Mouse (Mus musculus) granulocyte monocyte progenitor cell, adult 5-6 weeks (primary cell): Measurements from ENCODE around the gene Med27. TPM values are rescaled to one million over a fixed set of nuclear protein-coding genes. Genes with fewer than 3 reads are reported as not detected.
A peak's percentile ranks its signal among the peaks of the same experiment; 100 is the strongest.
"Not testable (repeated sequence)": the region's sequence is repeated elsewhere in the genome, so short reads cannot be mapped to it uniquely, and the experiment has no call there.

Source experiments
- ATAC-seq: replicated peaks from 2 replicates; pipeline ENCODE4 v1.8.0; 2016; ENCODE audit warnings: mild to moderate bottlenecking, moderate TSS enrichment, inconsistent platforms; ENCODE audit not compliant: poor library complexity, severe bottlenecking
- total RNA-seq, 2 experiments: library from RNA; stranded (forward) in 1 of 2; stranded (reverse) in 1 of 2; fragments of 200-712, 200-1000 nt in 1 of 2; fragments of >200 nt in 1 of 2; fragmentation: Nextera tagmentation in 1 of 2; gene quantifications; 2 replicates each; pipeline ENCODE4 v1.2.3; 2014 to 2017

The Med27 gene
- total RNA-seq, 2 experiments from 2014 or later, result 8.9 to 24.9 TPM

DNA sequence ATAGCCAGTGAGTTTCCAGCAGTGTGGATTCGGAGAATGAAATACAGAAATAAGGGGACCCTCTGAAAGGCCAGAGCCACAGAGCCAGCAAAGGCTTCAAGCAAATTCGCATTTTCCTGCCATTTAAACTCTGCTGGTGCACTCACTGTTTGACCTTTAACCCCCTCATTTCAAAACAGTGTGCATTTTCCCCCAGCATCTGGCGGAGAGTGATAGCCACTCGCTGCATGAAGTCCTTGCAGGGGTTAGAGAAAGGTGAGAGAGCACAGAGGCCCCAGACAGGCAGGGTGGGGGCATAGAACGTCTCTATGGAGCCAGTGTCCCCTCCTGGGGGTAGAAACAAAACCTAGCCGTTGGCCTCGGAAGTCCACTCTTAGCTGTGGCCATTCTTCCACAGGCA lies 166.5 kb downstream of the Med27 start:
- ATAC-seq, result no peak

DNA sequence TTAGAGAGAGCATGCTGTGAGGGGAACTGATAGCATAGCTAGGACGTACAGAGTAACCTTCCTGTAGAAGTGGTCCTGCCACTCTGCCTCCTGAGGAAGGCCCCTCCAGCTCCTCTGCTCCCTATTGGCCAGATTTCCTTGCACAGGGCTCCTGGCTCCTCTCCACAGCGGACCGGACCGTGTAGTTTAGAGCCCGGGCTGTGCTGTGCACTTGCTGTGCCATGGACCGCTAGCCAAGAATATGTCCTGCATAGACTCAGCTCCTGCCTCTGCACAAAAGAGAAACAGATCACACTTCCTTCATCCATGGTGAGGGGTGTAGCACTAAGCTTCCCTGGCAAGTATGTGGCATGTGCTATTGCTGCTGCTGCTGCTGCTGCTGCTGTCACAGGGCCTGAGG lies 168.2 kb downstream of the Med27 start:
- ATAC-seq, result no peak

DNA sequence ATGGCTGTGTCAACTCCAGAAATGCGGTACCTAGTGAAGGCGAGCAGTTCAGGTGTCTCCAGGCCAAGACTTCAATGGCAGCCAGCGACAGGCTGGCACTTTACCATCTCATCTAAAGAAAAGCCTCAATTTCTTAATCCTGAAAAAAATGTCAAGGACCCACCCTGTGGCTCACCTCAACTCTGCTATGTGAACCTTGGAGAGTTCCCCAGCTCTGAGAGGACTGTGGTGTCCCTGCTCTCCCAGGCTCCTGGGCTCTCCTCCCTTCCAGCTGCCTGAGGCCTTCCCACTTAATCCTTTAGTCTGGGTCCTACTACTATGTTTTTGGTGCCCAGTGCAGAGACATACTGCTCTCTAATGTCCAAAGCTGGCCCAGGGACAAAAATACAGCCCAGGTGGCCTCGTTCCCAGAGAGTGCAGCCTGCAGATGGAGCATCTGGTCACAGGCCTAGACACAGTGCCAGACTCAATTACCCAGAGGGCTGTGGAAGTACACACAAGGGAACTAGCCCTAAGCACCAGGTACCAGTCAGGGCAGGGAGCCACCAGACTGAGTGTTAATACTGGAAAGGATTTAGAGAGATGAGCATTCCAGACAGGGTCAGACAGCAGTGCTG lies 169.3 kb downstream of the Med27 start:
- no peak for ATAC-seq

DNA sequence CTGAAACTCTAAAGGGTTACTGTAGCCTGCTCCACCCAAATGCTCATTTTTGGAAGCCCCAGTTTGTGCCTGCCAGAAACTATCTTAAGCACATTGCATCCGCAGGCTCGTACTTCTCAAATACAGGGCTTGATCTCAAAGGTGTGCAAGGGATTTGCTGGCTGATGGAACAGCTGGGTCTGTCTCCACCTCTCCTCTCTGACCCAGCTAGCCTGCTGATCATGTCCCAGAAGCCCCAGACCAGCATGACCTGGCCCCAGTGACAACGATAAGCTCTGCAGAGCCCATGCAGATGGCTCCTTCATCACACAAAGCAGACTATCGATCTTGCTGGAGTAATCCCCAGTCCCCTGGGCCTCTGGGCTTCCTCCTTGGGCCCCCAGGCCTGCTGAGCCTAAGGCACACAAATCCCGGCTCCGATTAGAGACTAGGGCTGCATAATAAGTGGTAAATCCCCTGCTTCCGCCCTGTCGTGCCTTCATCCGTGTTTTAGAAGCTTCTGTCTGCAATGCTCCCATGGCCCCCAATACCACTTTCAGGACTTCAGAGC lies 170.1 kb downstream of the Med27 start:
- ATAC-seq, result no peak

DNA sequence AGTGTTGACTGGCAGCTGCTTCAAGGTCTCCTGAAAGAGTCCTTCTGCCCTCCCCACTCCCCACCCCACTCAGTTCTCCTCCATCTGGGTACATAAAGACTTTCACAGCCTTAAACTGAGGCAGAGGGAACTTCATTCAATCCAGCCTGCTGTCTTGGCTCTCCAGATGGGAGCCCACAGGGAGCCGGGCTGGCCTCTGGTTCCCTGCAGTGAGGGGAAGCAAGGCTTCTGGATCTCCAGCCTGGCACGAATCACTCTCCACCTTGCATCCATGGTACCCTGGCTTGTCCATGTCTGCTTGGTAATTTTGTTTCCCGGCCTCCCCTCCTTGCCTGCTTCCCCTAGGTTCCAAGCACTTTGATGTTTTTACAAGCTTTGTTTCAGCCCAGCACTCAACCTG lies 172.8 kb downstream of the Med27 start:
- no peak for ATAC-seq

DNA sequence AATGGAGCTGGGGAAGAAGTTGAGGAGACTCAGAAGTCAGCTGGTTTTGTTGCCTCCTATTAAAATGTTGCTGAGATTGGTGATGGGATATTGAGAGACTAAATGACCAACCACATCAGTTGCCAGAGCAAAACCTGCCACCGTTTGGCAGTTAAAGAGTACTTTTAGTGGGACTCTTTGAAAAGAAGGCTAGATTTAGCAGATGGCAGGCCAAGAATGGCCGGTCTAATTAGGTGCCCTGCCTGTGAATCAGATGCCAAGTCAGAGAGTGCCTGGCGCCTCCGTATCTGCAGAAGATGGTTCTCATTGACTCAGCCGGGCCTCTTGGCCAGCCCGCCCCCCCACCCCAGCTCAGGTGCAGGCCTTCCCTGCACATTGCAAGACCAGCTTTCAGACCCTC lies 173.6 kb downstream of the Med27 start:
- no peak for ATAC-seq

DNA sequence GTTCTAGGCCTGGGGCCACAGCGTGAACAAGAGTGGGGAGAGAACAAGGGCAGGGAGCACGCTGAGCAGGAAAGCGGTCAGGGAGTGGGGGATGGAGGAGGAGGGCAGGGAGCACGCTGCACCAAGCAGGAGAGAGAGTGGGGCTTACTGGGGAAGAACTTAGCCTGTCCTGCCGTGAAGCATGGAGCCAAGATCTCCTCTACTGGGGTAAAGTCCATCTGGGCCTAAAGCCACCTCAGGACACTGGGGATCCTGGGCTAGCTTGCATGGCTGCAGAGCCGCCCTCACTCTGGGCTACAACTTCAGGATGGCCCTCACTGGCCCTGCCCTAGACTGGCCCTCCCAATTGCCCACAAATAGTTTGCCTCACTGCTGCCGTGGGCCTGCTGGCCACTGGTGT lies 174.9 kb downstream of the Med27 start:
- no peak for ATAC-seq

DNA sequence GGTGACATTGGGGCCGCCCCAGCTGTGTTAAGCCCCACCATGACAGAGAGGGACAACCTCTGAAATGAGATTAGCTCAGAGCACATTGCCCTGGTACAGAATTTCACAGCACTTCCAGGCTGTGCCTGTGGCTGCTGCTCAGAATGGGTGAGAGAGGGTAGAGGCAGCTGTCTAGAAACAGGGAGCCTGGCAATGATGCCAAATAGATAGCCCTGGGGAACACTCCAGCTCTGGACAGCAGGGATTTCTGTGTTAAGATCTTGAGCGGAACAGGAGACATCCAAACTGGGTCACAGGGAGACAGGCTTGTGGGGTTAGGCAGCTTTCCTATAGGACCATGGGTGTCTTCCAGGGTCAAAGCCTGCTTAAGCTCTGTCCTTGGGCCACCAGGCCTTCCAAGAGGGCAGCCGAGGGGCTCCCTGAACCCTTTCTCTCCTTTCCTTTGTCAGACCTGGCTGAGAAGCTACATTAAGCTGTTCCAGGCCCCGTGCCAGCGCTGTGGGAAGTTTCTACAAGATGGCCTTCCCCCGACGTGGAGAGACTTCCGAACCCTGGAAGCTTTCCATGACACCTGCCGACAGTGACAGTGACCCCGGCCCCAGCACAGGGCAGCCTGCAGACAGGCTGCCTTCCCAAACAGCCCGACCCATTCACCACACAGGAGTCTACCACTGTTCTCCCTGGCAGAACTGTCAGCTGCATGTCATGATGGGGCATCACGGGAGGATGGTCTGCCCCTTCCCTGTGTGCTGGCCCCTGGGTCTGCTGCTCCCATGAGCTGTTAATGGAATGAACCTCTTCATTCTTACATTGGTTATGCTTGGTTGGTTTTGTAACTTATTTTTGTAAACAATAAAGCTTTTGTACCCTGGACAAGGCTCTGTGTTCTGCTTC lies 177.5 kb downstream of the Med27 start:
- no peak for ATAC-seq

DNA sequence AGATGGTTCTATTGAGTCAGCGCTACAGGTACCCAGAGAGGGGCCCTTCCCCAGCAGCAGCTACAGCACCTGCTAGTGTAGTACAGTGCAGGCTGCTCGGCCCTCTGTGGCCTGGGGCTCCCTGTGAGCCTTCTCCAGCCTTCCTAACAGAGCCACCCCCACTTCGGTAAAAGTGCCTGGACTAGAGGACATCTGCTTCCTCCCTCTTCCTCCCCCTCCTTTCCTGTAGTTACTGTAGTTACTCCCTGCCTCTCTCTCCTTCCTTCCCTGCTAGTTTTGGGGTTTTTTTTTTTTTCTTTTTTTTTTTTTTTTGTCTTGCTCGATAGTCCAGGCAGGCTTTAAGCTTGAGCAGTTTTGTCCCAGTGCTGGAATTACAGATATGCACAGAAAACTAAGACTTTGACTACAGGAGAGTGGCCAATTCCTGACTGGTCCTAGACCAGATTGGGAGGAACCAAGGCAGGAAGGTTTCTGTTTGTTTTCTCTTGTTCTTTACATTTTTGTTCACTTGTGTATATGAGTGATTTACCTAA lies 178.7 kb downstream of the Med27 start:
- no peak for ATAC-seq

DNA sequence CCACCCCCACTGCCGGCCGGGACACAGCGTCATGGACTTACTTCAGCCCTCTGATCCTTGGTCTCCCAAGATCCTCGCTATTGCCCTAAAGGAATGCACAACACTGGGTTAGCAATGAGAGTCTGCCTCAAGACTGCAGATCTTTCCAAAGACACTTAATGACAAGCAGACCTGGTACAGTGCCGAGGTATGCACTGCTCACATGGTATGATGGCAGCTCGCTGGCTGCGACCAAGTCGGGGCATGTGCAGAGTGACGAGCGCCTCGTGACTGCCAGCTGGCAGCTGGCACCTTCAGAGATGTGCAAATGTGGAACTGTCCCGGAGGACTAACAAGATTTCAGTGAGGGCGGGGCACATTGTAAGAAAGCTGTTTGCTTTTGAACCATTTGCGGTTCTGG lies 179.6 kb downstream of the Med27 start:
- ATAC-seq, result no peak

DNA sequence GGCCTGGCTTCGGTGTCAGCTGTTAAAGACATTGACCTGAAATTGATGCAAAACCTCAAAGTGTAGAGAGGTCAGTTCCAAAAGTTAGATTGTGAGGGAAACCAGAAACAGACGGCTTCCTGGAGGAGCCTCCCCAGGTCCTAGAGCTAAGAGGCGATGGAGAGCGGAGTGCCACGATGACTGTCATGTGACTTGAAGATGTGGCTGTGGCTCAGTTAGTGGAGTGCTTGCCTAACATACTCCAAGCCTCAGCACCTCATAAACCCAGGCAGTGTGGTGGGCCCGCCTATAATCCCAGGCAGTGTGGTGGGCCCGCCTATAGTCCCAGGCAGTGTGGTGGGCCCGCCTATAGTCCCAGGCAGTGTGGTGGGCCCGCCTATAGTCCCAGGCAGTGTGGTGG lies 180.9 kb downstream of the Med27 start:
- not testable (repeated sequence) for ATAC-seq

DNA sequence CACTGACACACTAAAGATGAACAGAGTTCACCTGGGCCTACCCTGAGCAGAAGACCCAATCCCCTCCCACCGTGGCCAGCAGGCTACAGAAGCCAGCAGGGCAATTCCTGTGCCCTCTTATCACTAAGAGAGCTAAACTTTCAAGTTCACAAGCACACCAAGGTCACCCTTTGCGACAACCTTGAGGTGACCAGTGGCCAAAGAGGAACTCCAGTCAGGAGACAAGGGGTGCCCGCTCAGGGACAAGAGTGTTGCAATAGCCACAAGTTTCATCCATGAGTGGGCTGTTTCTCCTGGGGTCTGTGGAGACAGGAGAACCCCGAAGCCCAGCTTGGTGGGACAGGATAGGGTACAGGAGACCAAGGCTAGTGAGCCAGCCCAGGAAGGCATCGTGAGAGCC lies 182.2 kb downstream of the Med27 start:
- ATAC-seq, result peak; percentile 66

DNA sequence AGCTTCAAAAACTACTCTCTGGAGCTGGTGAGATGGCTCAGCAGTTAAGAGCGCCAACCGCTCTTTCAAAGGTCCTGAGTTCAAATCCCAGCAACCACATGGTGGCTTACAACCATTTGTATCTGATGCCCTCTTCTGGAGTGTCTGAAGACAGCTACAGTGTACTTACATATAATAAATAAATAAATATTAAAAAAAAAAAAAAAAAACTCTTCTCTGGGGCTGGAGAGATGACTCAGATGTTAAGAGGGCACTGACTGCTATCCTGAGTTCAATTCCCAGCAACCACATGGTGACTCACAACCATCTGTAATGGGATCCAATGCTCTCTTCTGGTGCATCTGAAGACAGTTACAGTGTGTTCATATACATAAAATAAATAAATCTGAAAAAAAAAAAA lies 183.2 kb downstream of the Med27 start:
- not testable (repeated sequence) for ATAC-seq

DNA sequence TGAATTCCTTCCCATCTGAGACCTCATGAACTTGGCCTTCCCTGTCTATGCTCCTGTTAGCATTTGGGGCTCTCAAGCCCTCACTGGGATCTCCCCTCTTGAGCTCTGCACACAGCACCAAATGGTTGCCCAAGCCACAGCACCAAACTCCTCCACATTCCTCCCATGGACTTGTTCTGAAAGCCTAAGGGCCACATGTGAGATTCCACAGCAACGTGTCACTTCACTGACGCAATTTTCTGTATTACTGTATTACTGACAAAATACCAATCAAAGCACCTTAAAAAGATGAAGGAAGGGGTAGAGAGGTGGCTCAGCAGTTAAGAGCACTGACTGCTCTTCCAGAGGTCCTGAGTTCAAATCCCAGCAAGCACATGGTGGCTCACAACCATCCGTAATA lies 185.6 kb downstream of the Med27 start:
- ATAC-seq, result no peak

DNA sequence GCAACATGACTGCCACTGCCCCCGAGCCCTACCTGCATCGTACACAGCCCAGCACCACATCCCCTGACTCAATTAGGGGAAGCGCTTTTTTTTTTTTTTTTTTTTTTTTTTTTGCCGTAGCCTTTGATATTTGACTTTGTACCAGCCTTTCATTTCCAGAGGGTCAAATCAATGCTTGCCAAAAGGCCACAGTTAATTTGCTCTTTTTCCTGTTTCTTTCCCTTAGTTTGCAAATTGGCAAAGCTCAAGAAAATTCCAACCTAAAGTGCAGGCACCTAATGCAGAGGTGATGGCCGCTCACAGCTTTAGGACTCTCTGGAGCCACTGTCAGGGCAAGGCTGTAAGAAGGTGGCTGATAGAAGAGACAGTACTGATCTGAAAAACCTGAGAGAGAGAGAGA lies 186.3 kb downstream of the Med27 start:
- no peak for ATAC-seq

DNA sequence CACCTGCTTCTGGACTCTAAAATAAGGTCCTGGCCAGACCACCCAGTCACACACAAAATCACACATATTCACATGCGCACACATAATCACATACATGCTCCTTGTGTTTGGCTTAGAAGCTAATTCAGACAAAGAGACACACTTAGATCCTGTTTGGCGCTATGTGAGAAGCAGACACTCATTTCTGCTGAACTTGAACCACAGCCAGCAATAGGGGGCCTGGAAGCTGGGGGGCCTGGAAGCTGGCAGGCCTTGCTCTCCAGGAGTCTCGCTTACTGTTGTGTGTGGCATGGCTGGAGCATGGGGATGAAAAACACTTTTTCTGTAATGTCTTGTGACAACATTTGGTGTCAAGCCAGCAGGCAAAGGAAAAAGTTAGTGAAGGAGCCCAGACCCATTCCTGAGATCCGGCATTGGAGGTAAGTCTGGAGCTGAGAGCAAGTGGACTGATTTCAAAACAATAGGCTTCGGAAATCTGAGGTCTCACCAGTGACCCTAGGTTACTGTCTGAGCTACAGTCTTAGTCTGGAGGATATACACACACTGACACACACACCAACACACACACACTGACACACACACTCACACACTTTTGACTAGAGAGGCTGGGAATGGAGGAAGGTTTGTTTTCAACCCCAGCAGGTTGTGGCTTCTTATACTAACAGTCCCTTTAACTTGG lies 189.1 kb downstream of the Med27 start:
- no peak for ATAC-seq

DNA sequence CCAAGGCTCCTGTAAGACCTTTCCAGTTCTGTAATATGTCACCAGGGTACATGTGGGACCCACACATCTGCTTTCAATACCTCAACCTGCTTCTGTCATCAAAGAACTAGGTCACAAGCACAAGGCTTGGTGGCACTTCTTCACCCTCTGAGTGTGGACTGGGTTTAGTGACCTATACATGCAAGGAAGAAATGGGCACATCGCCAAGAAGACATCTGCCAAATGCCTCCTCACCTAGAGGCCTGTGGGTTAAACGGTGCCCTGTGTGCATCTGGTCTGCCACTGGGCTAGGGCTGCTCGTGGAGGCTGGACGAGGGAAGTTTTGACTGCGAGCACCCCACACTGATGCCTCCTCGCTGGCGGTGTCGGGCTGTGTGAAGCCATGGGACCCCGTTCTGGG lies 189.9 kb downstream of the Med27 start:
- no peak for ATAC-seq

DNA sequence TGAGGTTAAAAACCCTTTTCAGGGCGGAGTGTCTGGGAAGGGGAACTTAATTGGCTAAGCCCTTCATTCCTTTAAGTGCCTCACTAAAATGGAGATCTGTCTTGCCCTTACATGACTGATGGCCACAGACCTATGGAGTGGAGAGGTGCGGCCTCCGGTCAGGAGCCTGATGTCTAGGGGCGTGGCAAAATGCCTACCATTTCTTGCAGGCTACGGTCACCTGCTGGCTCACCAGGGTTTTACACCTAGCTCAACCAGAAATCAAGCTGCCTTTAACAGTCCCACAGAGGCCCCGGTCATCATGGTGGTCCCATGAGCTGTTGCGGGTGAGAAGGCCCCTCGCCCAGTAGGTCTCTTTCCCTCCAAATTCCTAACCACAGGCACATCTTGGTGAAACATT lies 190.7 kb downstream of the Med27 start:
- ATAC-seq, result no peak

DNA sequence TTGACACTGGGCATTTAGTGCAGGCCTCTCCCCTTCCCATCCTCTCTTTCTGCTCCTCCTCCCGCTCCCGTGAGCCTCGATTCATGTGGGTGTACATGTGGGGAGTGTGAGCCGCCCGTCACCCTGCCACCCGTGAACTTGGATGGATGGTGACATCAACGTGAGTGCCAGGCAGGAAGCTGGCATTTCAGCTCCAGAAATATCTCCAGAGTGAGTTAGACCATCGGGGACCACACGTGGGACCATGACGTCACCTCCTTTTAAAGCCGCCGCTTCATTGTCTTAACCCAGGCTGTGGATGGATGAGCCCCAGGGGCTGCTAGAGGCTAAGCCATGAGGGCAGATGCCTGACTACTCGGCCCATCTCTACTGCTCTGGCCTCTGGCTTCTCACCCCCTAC lies 195.4 kb downstream of the Med27 start:
- no peak for ATAC-seq

DNA sequence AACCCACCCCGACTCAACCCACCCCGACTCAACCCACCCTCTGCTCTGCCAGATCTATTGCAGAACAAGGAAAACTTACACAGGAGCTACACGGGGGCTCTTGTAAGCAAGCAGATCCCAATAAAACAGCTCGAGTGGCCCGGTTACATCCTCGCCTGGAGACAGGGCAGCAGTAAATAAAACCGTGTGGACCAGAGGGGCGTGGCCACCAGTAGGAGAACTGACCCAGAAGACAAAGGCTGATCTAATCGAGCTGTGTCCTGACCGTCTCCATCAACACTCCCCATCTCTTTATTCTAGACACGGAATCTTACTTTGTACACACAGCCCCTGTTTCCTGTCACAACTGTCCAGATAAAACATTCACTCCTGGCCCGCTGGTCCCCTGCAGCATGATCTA lies 200.0 kb downstream of the Med27 start:
- ATAC-seq, result no peak
